ENCODE assay signal across 8 mouse cellular contexts in genomic region chr1:167781787-167782484, GRCm38 (mm10).
DNase-seq lines count a peak whose midpoint lies in the region; ATAC-seq and TF ChIP-seq lines count a peak whose summit lies in the region.

No protein-coding gene starts in this region.

- no peak overlapping the region for H3K4me2 ChIP-seq in kidney, embryonic 15.5 days
- H3K4me2 ChIP-seq in neural tube, embryonic 14.5 days (ENCODE audit: low read depth, low read length), result no peak overlapping the region

- H3K9ac ChIP-seq in kidney, embryonic 15.5 days, result no peak overlapping the region
- no peak overlapping the region for H3K9ac ChIP-seq in liver, adult 2 months (ENCODE audit: low read depth, low read length)
- H3K9ac ChIP-seq in neural tube, embryonic 14.5 days (replicated peaks; ENCODE audit: low read depth, low read length), result no peak overlapping the region

- H3K27ac ChIP-seq in kidney, embryonic 15.5 days, result no peak overlapping the region
- H3K27ac ChIP-seq in liver, adult 2 months (replicated peaks; ENCODE audit: insufficient read depth, low read depth, low read length), result no peak overlapping the region
- no peak overlapping the region for H3K27ac ChIP-seq in neural tube, embryonic 14.5 days (ENCODE audit: low read depth, low read length)

- H3K4me3 ChIP-seq in E14TG2a.4 (replicated peaks; ENCODE audit: low read length), result no peak overlapping the region
- no peak overlapping the region for H3K4me3 ChIP-seq in kidney, embryonic 15.5 days (replicated peaks)
- no peak overlapping the region for H3K4me3 ChIP-seq in liver, adult 2 months (ENCODE audit: insufficient read depth, low read depth, low read length)
- H3K4me3 ChIP-seq in neural tube, embryonic 14.5 days (ENCODE audit: low read depth, low read length), result no peak overlapping the region

- H3K27me3 ChIP-seq in E14TG2a.4 (ENCODE audit: insufficient read depth, low read length), result peaks cover 4% of the 10 kb centered on the region; the same call in 1 of the 2 replicates
- peaks cover 30% of the 10 kb centered on the region for H3K27me3 ChIP-seq in kidney, embryonic 15.5 days
- no peaks in the 10 kb centered on the region for H3K27me3 ChIP-seq in liver, adult 2 months (ENCODE audit: control insufficient read depth, insufficient read depth, low read length)
- no peaks in the 10 kb centered on the region for H3K27me3 ChIP-seq in neural tube, embryonic 14.5 days (ENCODE audit: control insufficient read depth, insufficient read depth, low read length)

- H3K4me1 ChIP-seq in E14TG2a.4 (replicated peaks; ENCODE audit: low read depth, low read length), result no peaks in the 10 kb centered on the region
- H3K4me1 ChIP-seq in kidney, embryonic 15.5 days, result no peaks in the 10 kb centered on the region; the same call in 1 of the 2 replicates
- no peaks in the 10 kb centered on the region for H3K4me1 ChIP-seq in liver, adult 2 months (ENCODE audit: control insufficient read depth, insufficient read depth, low read length)
- H3K4me1 ChIP-seq in neural tube, embryonic 14.5 days (ENCODE audit: control insufficient read depth, insufficient read depth, low read length), result no peaks in the 10 kb centered on the region

- no peaks in the 10 kb centered on the region for H3K36me3 ChIP-seq in E14TG2a.4 (ENCODE audit: insufficient read depth, low read length)
- no peaks in the 10 kb centered on the region for H3K36me3 ChIP-seq in kidney, embryonic 15.5 days
- no peaks in the 10 kb centered on the region for H3K36me3 ChIP-seq in liver, adult 2 months (ENCODE audit: control insufficient read depth, insufficient read depth, low read length)
- no peaks in the 10 kb centered on the region for H3K36me3 ChIP-seq in neural tube, embryonic 14.5 days (ENCODE audit: control insufficient read depth, insufficient read depth, low read length)

- no peaks in the 10 kb centered on the region for H3K9me3 ChIP-seq in E14TG2a.4 (ENCODE audit: low read length)
- no peaks in the 10 kb centered on the region for H3K9me3 ChIP-seq in kidney, embryonic 15.5 days (replicated peaks)
- no peaks in the 10 kb centered on the region for H3K9me3 ChIP-seq in neural tube, embryonic 14.5 days (ENCODE audit: control insufficient read depth, low read length)

- peak; percentile 64 for DNase-seq in adrenal gland, adult 2 months
- DNase-seq in embryo, embryonic 10.5 days (ENCODE audit: low spot score), result peak; percentile 90
- DNase-seq in heart, adult 9 months (ENCODE audit: low spot score in 2 of 2), result peak; percentile 36 to 39
- peak; percentile 75 for DNase-seq in liver, adult 2 months (ENCODE audit: extremely low read depth, low read depth, low spot score)

- H3K79me2 ChIP-seq in liver, adult 2 months (ENCODE audit: control insufficient read depth, insufficient read depth, low read length), result no peaks in the 10 kb centered on the region

- TF ChIP-seq CTCF in E14TG2a.4 (conservative IDR thresholded peaks at IDR 0.05; ENCODE audit: low read length), result peak; percentile 66
- TF ChIP-seq CTCF in liver, adult 2 months (IDR thresholded peaks at IDR 0.05; ENCODE audit: low read depth, low read length), result peak; percentile 82

- peak; percentile 66; the same call in 1 of the 2 replicates for ATAC-seq in kidney, embryonic 15.5 days (replicated peaks; ENCODE audit: low FRiP score)
- ATAC-seq in neural tube, embryonic 14.5 days (ENCODE audit: low read depth), result peak; percentile 51; the same call in 1 of the 2 replicates
- no peak for ATAC-seq in erythroid progenitor cell, adult 5-6 weeks (replicated peaks; ENCODE audit: low FRiP score, poor library complexity, severe bottlenecking)

- WGBS in kidney, embryonic 15.5 days, result 64% methylated on average over 10 of the region's 10 CpGs
- WGBS in liver, adult 2 months, result 50% methylated on average over 10 of the region's 10 CpGs
- WGBS in neural tube, embryonic 14.5 days, result 40% methylated on average over 10 of the region's 10 CpGs

- no peak for TF ChIP-seq POLR2A in liver, adult 2 months (IDR thresholded peaks at IDR 0.05; ENCODE audit: extremely low read depth, insufficient read depth, low read length)

Comparison
In these comparisons a context has a peak if more than half of its experiments do, and no peak if none do; other contexts are left out.
1. DNase-seq: peak in every context shown above with its lines; median percentile 90 in embryo, embryonic 10.5 days; 75 in liver, adult 2 months; 64 in adrenal gland, adult 2 months; 38 in heart, adult 9 months.